Mouse (Mus musculus): ENCODE results near the gene Adam29.

Gene Adam29

DNA sequence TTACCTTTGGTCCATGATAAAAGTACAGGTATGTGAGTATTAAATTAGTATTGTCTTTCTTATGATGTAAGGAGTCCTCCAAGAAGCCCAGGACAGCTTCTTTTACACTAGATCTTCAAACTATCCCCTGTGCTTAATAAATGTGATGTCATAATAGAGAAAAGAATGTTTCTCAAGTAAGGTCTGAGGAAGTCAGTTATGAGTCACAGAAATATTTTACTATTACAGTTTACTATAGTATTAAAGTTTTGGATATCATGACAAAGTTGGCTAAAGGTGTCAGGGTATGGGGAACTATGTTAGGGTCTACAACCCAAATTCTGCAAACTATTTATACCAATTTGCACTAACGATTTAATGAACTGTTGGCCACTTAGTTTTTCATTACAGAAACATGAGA is at the start of gene Adam29:
TSS of gene Adam29 (minus strand) at position 101 of the 400 bp plus-strand sequence.
- DNase-seq (ENCODE audit: low read depth in 1 of 2, low spot score in 2 of 2): no peak

- no peak for DNase-seq (ENCODE audit: low read depth in 1 of 2, low spot score in 2 of 2)
Measured at GRCm38 (mm10) chr8:55940526-55940880, 33.8 kb upstream of the Adam29 start.

- no peak for DNase-seq (ENCODE audit: low read depth in 1 of 2, low spot score in 2 of 2)
Measured at GRCm38 (mm10) chr8:55939870-55940525, 33.2 kb upstream of the Adam29 start, which contains the start of gene Glra3. Glra3 (plus strand) TSS chr8:55940460.
